ENCODE assay signal across 25 mouse cellular contexts in genomic region chr1:41449972-41450371, GRCm38 (mm10).
DNase-seq lines count a peak whose midpoint lies in the region; ATAC-seq and TF ChIP-seq lines count a peak whose summit lies in the region.
"Had no signal": no experiment of that assay in that cellular context is flagged by ENCODE, and none has a peak within 500 bp of the region (broad histone marks: within the 10 kb centered on the region; RNA-seq: fewer than 3 reads in every experiment).

No protein-coding gene starts in this region.

- H3K27me3 ChIP-seq in liver, embryonic 11.5 days (replicated peaks; ENCODE audit: control insufficient read depth, insufficient read depth, low read length) = no peaks in the 10 kb centered on the region
- no peaks in the 10 kb centered on the region for H3K27me3 ChIP-seq in liver, postnatal 0 days (ENCODE audit: insufficient read depth, low read length)
- no peaks in the 10 kb centered on the region for H3K27me3 ChIP-seq in midbrain, embryonic 11.5 days (ENCODE audit: control insufficient read depth, insufficient read depth, low read length)
- no peaks in the 10 kb centered on the region for H3K27me3 ChIP-seq in midbrain, postnatal 0 days (ENCODE audit: insufficient read depth, low read length)
- no peaks in the 10 kb centered on the region for H3K27me3 ChIP-seq in G1E (ENCODE audit: insufficient read depth, low read length)
- no peaks in the 10 kb centered on the region for H3K27me3 ChIP-seq in forebrain, embryonic 13.5 days
- H3K27me3 ChIP-seq: embryonic facial prominence, embryonic 13.5 days; embryonic facial prominence, embryonic 15.5 days; forebrain, embryonic 12.5 days; forebrain, embryonic 15.5 days; Patski had no signal

- no peak overlapping the region for H3K4me2 ChIP-seq in liver, embryonic 11.5 days
- H3K4me2 ChIP-seq in liver, postnatal 0 days (ENCODE audit: low read depth, low read length) = no peak overlapping the region
- no peak overlapping the region for H3K4me2 ChIP-seq in midbrain, embryonic 11.5 days
- H3K4me2 ChIP-seq in midbrain, postnatal 0 days (ENCODE audit: low read depth, low read length, poor library complexity, severe bottlenecking) = no peak overlapping the region
- no peak overlapping the region for H3K4me2 ChIP-seq in forebrain, embryonic 13.5 days
- H3K4me2 ChIP-seq: embryonic facial prominence, embryonic 13.5 days; embryonic facial prominence, embryonic 15.5 days; forebrain, embryonic 12.5 days; forebrain, embryonic 15.5 days had no signal

- H3K4me3 ChIP-seq in liver, embryonic 11.5 days (ENCODE audit: low read depth, low read length) = no peak overlapping the region
- no peak overlapping the region for H3K4me3 ChIP-seq in liver, postnatal 0 days (ENCODE audit: low read depth, low read length)
- H3K4me3 ChIP-seq in midbrain, embryonic 11.5 days (ENCODE audit: low read depth, low read length) = no peak overlapping the region
- H3K4me3 ChIP-seq in midbrain, postnatal 0 days (ENCODE audit: low read depth, low read length) = no peak overlapping the region
- H3K4me3 ChIP-seq in G1E (ENCODE audit: low read depth, low read length) = no peak overlapping the region
- H3K4me3 ChIP-seq in forebrain, embryonic 13.5 days = no peak overlapping the region
- H3K4me3 ChIP-seq: embryonic facial prominence, embryonic 13.5 days; embryonic facial prominence, embryonic 15.5 days; erythroblast, embryonic 14.5 days; forebrain, embryonic 10.5 days; forebrain, embryonic 12.5 days; forebrain, embryonic 15.5 days had no signal

- H3K9ac ChIP-seq in liver, embryonic 11.5 days (ENCODE audit: low read depth, low read length) = no peak overlapping the region
- H3K9ac ChIP-seq in liver, postnatal 0 days (replicated peaks) = no peak overlapping the region
- H3K9ac ChIP-seq in midbrain, embryonic 11.5 days (ENCODE audit: low read length) = no peak overlapping the region
- H3K9ac ChIP-seq in midbrain, postnatal 0 days (replicated peaks; ENCODE audit: low read length, poor library complexity, severe bottlenecking) = no peak overlapping the region
- H3K9ac ChIP-seq in forebrain, embryonic 13.5 days = no peak overlapping the region
- H3K9ac ChIP-seq: embryonic facial prominence, embryonic 13.5 days; embryonic facial prominence, embryonic 15.5 days; forebrain, embryonic 12.5 days; forebrain, embryonic 15.5 days; forebrain, postnatal 0 days had no signal

- no peak for TF ChIP-seq EP300 in liver, postnatal 0 days (IDR thresholded peaks at IDR 0.05; ENCODE audit: low read depth)

- no peaks in the 10 kb centered on the region for H3K4me1 ChIP-seq in liver, embryonic 11.5 days (replicated peaks; ENCODE audit: control insufficient read depth, insufficient read depth, low read length)
- no peaks in the 10 kb centered on the region for H3K4me1 ChIP-seq in liver, postnatal 0 days (ENCODE audit: insufficient read depth)
- H3K4me1 ChIP-seq in midbrain, embryonic 11.5 days (ENCODE audit: control insufficient read depth, insufficient read depth, low read length) = no peaks in the 10 kb centered on the region
- no peaks in the 10 kb centered on the region for H3K4me1 ChIP-seq in midbrain, postnatal 0 days (ENCODE audit: insufficient read depth, low read length)
- H3K4me1 ChIP-seq in G1E (ENCODE audit: insufficient read depth, low read depth, low read length) = no peaks in the 10 kb centered on the region
- H3K4me1 ChIP-seq in forebrain, embryonic 13.5 days = no peaks in the 10 kb centered on the region
- H3K4me1 ChIP-seq: embryonic facial prominence, embryonic 13.5 days; embryonic facial prominence, embryonic 15.5 days had no signal

- no peaks in the 10 kb centered on the region for H3K9me3 ChIP-seq in liver, embryonic 11.5 days (ENCODE audit: control insufficient read depth, low read length)
- no peaks in the 10 kb centered on the region for H3K9me3 ChIP-seq in liver, postnatal 0 days (ENCODE audit: low read length)
- no peaks in the 10 kb centered on the region for H3K9me3 ChIP-seq in midbrain, embryonic 11.5 days (ENCODE audit: control insufficient read depth, low read length)
- H3K9me3 ChIP-seq in midbrain, postnatal 0 days (ENCODE audit: low read length) = no peaks in the 10 kb centered on the region
- H3K9me3 ChIP-seq in G1E (replicated peaks) = peaks cover 2% of the 10 kb centered on the region; the same call in 1 of the 2 replicates
- H3K9me3 ChIP-seq in forebrain, embryonic 13.5 days (replicated peaks) = no peaks in the 10 kb centered on the region
- H3K9me3 ChIP-seq: embryonic facial prominence, embryonic 13.5 days; embryonic facial prominence, embryonic 15.5 days; forebrain, embryonic 10.5 days; forebrain, embryonic 12.5 days; forebrain, embryonic 15.5 days had no signal

- TF ChIP-seq CTCF in liver, postnatal 0 days (IDR thresholded peaks at IDR 0.05; ENCODE audit: low read depth) = no peak
- no peak for TF ChIP-seq CTCF in midbrain, postnatal 0 days (IDR thresholded peaks at IDR 0.05)
- TF ChIP-seq CTCF in G1E (IDR thresholded peaks at IDR 0.05; ENCODE audit: low read depth, low read length) = no peak

- DNase-seq in liver, embryonic 11.5 days (ENCODE audit: low spot score) = no peak
- no peak for DNase-seq in liver, postnatal 0 days
- DNase-seq in midbrain, embryonic 11.5 days (ENCODE audit: low spot score, missing footprints) = peak; percentile 12
- DNase-seq in midbrain, postnatal 0 days (ENCODE audit: low spot score) = no peak
- DNase-seq in G1E (ENCODE audit: low spot score) = no peak
- DNase-seq: adrenal gland, adult 8-10 months; adrenal gland, postnatal 14 days; adrenal gland, postnatal 36 days; cerebellum, adult 11-12 months; cerebellum, adult 2 months; cerebellum, adult 9-10 months; cerebellum, postnatal 10 days; cerebellum, postnatal 25 days; embryo, embryonic 11 days; forebrain, postnatal 0 days had no signal

- H3K36me3 ChIP-seq in liver, embryonic 11.5 days (ENCODE audit: control insufficient read depth, insufficient read depth, low read length) = no peaks in the 10 kb centered on the region
- no peaks in the 10 kb centered on the region for H3K36me3 ChIP-seq in liver, postnatal 0 days (replicated peaks; ENCODE audit: insufficient read depth, low read length)
- no peaks in the 10 kb centered on the region for H3K36me3 ChIP-seq in midbrain, embryonic 11.5 days (ENCODE audit: control insufficient read depth, insufficient read depth, low read length)
- H3K36me3 ChIP-seq in midbrain, postnatal 0 days (ENCODE audit: insufficient read depth, low read length) = no peaks in the 10 kb centered on the region
- no peaks in the 10 kb centered on the region for H3K36me3 ChIP-seq in G1E (replicated peaks)
- H3K36me3 ChIP-seq in forebrain, embryonic 13.5 days (ENCODE audit: poor library complexity, severe bottlenecking) = no peaks in the 10 kb centered on the region
- H3K36me3 ChIP-seq: embryonic facial prominence, embryonic 13.5 days; embryonic facial prominence, embryonic 15.5 days; forebrain, embryonic 10.5 days; forebrain, embryonic 12.5 days; forebrain, embryonic 15.5 days had no signal

- ATAC-seq in liver, embryonic 11.5 days (replicated peaks; ENCODE audit: low FRiP score) = peak; percentile 66
- no peak for ATAC-seq in liver, postnatal 0 days
- no peak for ATAC-seq in midbrain, embryonic 11.5 days (ENCODE audit: low FRiP score)
- ATAC-seq in midbrain, postnatal 0 days (ENCODE audit: low FRiP score) = no peak
- ATAC-seq in G1E (ENCODE audit: extremely low read depth, insufficient number of reproducible peaks, low FRiP score, poor library complexity, severe bottlenecking) = peak; percentile 43
- 0 out of 2 replicates have a peak, but pooled peaks have one; percentile 25 for ATAC-seq in common myeloid progenitor, adult 5-6 weeks (replicated peaks; ENCODE audit: low read depth, poor library complexity, severe bottlenecking)
- no peak for ATAC-seq in forebrain, embryonic 13.5 days
- no peak for ATAC-seq in activated CD4-positive, CD25-positive, alpha-beta regulatory T cell, adult 4 months
- ATAC-seq: forebrain, embryonic 15.5 days; forebrain, postnatal 0 days; Patski had no signal

- no peak overlapping the region for H3K27ac ChIP-seq in liver, embryonic 11.5 days (ENCODE audit: low read depth, low read length)
- H3K27ac ChIP-seq in liver, postnatal 0 days (ENCODE audit: low read depth) = no peak overlapping the region
- H3K27ac ChIP-seq in midbrain, embryonic 11.5 days (ENCODE audit: low read depth, low read length) = no peak overlapping the region
- no peak overlapping the region for H3K27ac ChIP-seq in midbrain, postnatal 0 days (ENCODE audit: low read depth, low read length)
- H3K27ac ChIP-seq in forebrain, embryonic 13.5 days = no peak overlapping the region
- H3K27ac ChIP-seq: embryonic facial prominence, embryonic 13.5 days; embryonic facial prominence, embryonic 15.5 days; forebrain, embryonic 10.5 days; forebrain, embryonic 12.5 days; forebrain, embryonic 15.5 days had no signal

Comparison
In these comparisons a context has a peak if more than half of its experiments do, and no peak if none do; other contexts are left out.
1. ATAC-seq: peak in liver, embryonic 11.5 days (single experiment), G1E (single experiment) and common myeloid progenitor, adult 5-6 weeks (single experiment); none in liver, postnatal 0 days (single experiment), midbrain, embryonic 11.5 days (single experiment), midbrain, postnatal 0 days (single experiment), forebrain, embryonic 13.5 days (single experiment) and activated CD4-positive, CD25-positive, alpha-beta regulatory T cell, adult 4 months (single experiment).